Mouse (Mus musculus) intestine, embryonic 15.5 days (tissue): ENCODE results near the gene Sowaha. TPM values are rescaled to one million over a fixed set of nuclear protein-coding genes. Genes with fewer than 3 reads are reported as not detected.

Experiments
- ATAC-seq: fragments of 200-750 bp; cut with Nextera tagmentation; 2 replicates; pipeline ENCODE4 v1.8.0; 2017; ENCODE audit warnings: moderate TSS enrichment, moderate library complexity
- H3K27ac ChIP-seq: fragments of 300-500 bp; sonication (generic); 2 replicates; pipeline ENCODE4 v1.5.1; 2015; ENCODE audit warnings: mild to moderate bottlenecking, inconsistent platforms
- H3K27me3 ChIP-seq: fragments of 300-500 bp; sonication (generic); replicated peaks from 2 replicates; pipeline ENCODE4 v1.6.1; 2015; ENCODE audit warnings: inconsistent platforms
- H3K36me3 ChIP-seq: fragments of 300-500 bp; sonication (generic); 2 replicates; pipeline ENCODE4 v1.6.1; 2015; ENCODE audit warnings: inconsistent platforms
- H3K4me1 ChIP-seq: fragments of 300-500 bp; sonication (generic); replicated peaks from 2 replicates; pipeline ENCODE4 v1.6.1; 2015; ENCODE audit warnings: inconsistent platforms
- H3K4me2 ChIP-seq: fragments of 300-500 bp; sonication (generic); replicated peaks from 2 replicates; pipeline ENCODE4 v1.6.1; 2015; ENCODE audit warnings: mild to moderate bottlenecking, inconsistent platforms
- H3K4me3 ChIP-seq: fragments of 300-500 bp; sonication (generic); replicated peaks from 2 replicates; pipeline ENCODE4 v1.5.1; 2015; ENCODE audit warnings: inconsistent platforms
- H3K9ac ChIP-seq: fragments of 300-500 bp; sonication (generic); 2 replicates; pipeline ENCODE4 v1.6.1; 2015; ENCODE audit warnings: inconsistent platforms
- H3K9me3 ChIP-seq: fragments of 300-500 bp; sonication (generic); 2 replicates; pipeline ENCODE4 v1.6.1; 2016; ENCODE audit warnings: inconsistent platforms
- WGBS: fragments of 180-500 bp; shearing (Covaris S2); methylation state at CpG from one replicate; pipeline ENCODE4 v1.1.7; 2015; 5-methylcytosine and 5-hydroxymethylcytosine counted together
- polyA plus RNA-seq: library from polyadenylated mRNA; unstranded; fragments of >200 nt; fragmentation: Nextera tagmentation; extraction: Ambion mirVana; gene quantifications from 2 replicates; pipeline ENCODE4 v1.2.1, GENCODE M21; 2015

Sowaha gene
- polyA plus RNA-seq, 1 experiment from 2014 or later, result 0.57 TPM

- H3K4me1 ChIP-seq, result 0 out of 2 replicates have a peak, but pooled peaks cover 4% of the 10 kb centered on the region
- no peak overlapping the region for H3K9ac ChIP-seq
- no peaks in the 10 kb centered on the region for H3K36me3 ChIP-seq
- no peak overlapping the region for H3K4me2 ChIP-seq
- no peak for ATAC-seq
- H3K9me3 ChIP-seq, result no peaks in the 10 kb centered on the region
- no peaks in the 10 kb centered on the region for H3K27me3 ChIP-seq
- no peak overlapping the region for H3K4me3 ChIP-seq
- 61% methylated on average over 13 of the region's 13 CpGs for WGBS
- no peak overlapping the region for H3K27ac ChIP-seq
These were observed 34.5 kb downstream of the Sowaha start for GRCm38 (mm10) chr11:53445562-53445961.

GRCm38 (mm10) chr11:53443861-53444260 is 36.2 kb downstream of the Sowaha start:
- Histone ChIP-seq H3K9ac (no peak overlapping the region), H3K4me1 (no peaks in the 10 kb centered on the region), H3K9me3 (no peaks in the 10 kb centered on the region), H3K36me3 (no peaks in the 10 kb centered on the region), H3K27ac (no peak overlapping the region), H3K4me2 (no peak overlapping the region), H3K4me3 (no peak overlapping the region), H3K27me3 (no peaks in the 10 kb centered on the region)
- 34% methylated on average over 6 of the region's 6 CpGs for WGBS
- 0 out of 2 replicates have a peak, but pooled peaks have one; percentile 42 for ATAC-seq

DNA sequence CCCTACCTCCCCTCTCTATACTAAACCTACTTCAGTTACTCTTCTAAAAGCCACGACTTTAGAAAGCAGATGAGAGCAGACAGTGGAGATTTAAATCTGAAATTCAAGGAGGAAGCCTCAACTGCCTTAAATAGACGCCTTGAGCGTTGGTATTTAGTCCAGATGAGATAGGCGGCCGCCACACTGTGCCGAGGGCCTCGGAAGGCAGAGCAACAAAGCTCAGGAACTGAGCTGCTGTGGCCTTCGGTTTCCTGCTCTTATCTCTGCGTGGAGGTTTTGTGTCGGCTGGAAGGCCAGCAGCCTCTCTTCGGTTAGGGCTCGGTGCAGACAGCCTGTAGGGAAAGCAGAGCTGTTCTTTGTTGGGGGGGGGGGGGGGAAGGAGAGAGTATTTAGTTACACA is 38.2 kb downstream of the Sowaha start:
- no peak overlapping the region for H3K27ac ChIP-seq
- 24% methylated on average over 12 of the region's 12 CpGs for WGBS
- H3K27me3 ChIP-seq, result no peaks in the 10 kb centered on the region
- H3K36me3 ChIP-seq, result no peaks in the 10 kb centered on the region
- no peak overlapping the region for H3K4me3 ChIP-seq
- ATAC-seq, result 0 out of 2 replicates have a peak, but pooled peaks have one; percentile 51
- H3K9me3 ChIP-seq, result no peaks in the 10 kb centered on the region
- H3K4me2 ChIP-seq, result no peak overlapping the region
- no peaks in the 10 kb centered on the region for H3K4me1 ChIP-seq
- no peak overlapping the region for H3K9ac ChIP-seq

DNA sequence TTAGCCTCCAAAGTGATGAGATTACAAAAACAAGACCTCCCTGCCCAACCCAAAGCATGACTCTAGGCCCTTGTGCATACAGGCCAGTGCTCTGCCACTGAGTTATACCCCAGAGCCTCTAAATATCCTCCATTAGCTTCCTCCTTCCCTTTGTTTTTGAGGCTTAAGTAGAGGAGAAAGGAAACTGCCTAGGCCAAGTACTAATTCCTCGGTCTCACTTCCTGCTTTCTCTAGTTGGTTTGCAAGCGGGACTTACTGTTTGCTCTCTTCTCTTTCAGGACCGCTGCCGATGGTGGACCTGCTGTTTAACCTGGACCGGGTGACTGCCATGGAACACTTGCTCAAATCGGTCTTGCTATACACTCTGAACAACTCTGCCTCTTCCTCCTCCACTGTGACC is 43.7 kb downstream of the Sowaha start:
- WGBS, result 84% methylated on average over 6 of the region's 6 CpGs
- no peak overlapping the region for H3K9ac ChIP-seq
- no peaks in the 10 kb centered on the region for H3K27me3 ChIP-seq
- no peaks in the 10 kb centered on the region for H3K9me3 ChIP-seq
- H3K4me1 ChIP-seq, result peaks cover 2% of the 10 kb centered on the region; the same call in 1 of the 2 replicates
- H3K4me2 ChIP-seq, result no peak overlapping the region
- ATAC-seq, result no peak
- no peak overlapping the region for H3K27ac ChIP-seq
- H3K36me3 ChIP-seq, result no peaks in the 10 kb centered on the region
- no peak overlapping the region for H3K4me3 ChIP-seq

DNA sequence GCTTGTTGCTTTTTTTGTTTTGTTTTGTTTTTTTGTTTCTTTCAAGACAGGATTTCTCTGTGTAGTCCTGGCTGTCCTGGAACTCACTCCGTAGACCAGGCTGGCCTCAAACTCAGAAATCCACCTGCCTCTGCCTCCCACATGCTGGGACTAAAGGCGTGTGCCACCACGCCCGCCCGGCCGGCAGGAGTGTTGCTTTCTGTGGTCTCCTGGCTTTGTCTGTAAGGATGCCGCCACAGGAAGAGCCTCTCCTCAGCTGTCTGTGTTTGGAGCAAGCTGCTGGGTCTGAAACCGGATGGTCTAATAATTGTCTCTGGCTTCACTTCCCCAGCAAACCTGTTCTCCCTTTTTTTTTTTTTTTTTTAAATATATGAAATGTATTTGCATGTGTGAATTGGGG is 44.6 kb downstream of the Sowaha start:
- ATAC-seq, result no peak
- H3K9me3 ChIP-seq, result no peaks in the 10 kb centered on the region
- H3K4me1 ChIP-seq, result peaks cover 3% of the 10 kb centered on the region; the same call in 1 of the 2 replicates
- WGBS, result 79% methylated on average over 8 of the region's 8 CpGs
- H3K27ac ChIP-seq, result no peak overlapping the region
- H3K4me2 ChIP-seq, result no peak overlapping the region
- H3K9ac ChIP-seq, result no peak overlapping the region
- no peak overlapping the region for H3K4me3 ChIP-seq
- H3K27me3 ChIP-seq, result no peaks in the 10 kb centered on the region
- no peaks in the 10 kb centered on the region for H3K36me3 ChIP-seq

DNA sequence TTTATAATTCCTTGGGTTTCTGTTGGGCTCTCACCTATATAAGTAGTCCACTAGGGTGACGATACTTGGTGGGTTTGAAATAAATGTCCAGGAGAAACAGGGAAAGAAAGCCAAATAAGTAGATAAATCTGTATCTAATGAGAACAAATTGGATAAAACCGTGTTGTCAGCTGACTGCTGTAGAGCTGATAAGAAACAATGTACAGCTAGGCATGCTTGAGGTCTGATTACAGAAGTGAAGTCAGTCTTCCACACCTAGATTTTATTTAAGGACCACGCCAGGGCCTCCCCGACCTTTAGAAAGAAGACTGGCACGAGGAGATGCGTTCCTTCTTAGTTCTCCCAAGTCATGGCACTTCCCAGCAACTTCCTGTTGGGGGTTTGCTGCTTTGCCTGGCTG is 47.0 kb downstream of the Sowaha start:
- peaks cover 8% of the 10 kb centered on the region; the same call in 1 of the 2 replicates for H3K4me1 ChIP-seq
- no peak overlapping the region for H3K4me3 ChIP-seq
- ATAC-seq, result no peak
- no peaks in the 10 kb centered on the region for H3K27me3 ChIP-seq
- peaks cover 9% of the 10 kb centered on the region; the same call in 1 of the 2 replicates for H3K36me3 ChIP-seq
- 61% methylated on average over 6 of the region's 6 CpGs for WGBS
- no peak overlapping the region for H3K9ac ChIP-seq
- H3K27ac ChIP-seq, result no peak overlapping the region
- H3K9me3 ChIP-seq, result no peaks in the 10 kb centered on the region
- no peak overlapping the region for H3K4me2 ChIP-seq

- H3K27me3 ChIP-seq, result no peaks in the 10 kb centered on the region
- peak overlapping the region; percentile 68 for H3K27ac ChIP-seq
- peak overlapping the region; percentile 78 for H3K4me2 ChIP-seq
- H3K4me3 ChIP-seq, result peak overlapping the region; percentile 90
- peaks cover 8% of the 10 kb centered on the region; the same call in 1 of the 2 replicates for H3K4me1 ChIP-seq
- peaks cover 9% of the 10 kb centered on the region; the same call in 1 of the 2 replicates for H3K36me3 ChIP-seq
- peak; percentile 53 for ATAC-seq
- H3K9me3 ChIP-seq, result no peaks in the 10 kb centered on the region
- 0 out of 2 replicates have a peak overlapping the region, but pooled peaks have one; percentile 9 for H3K9ac ChIP-seq
- WGBS, result 10% methylated on average over 9 of the region's 9 CpGs
These were observed 48.6 kb downstream of the Sowaha start for GRCm38 (mm10) chr11:53431347-53432056.

GRCm38 (mm10) chr11:53430670-53431346 is 49.3 kb downstream of the Sowaha start, which contains the start of the genes Uqcrq and Gdf9:
TSS of gene Uqcrq (minus strand) at chr11:53430831.
TSS of gene Gdf9 (plus strand) at chr11:53431023.
- WGBS, result under 1% methylated on average over 44 of the region's 44 CpGs
- peaks cover 8% of the 10 kb centered on the region; the same call in 1 of the 2 replicates for H3K4me1 ChIP-seq
- H3K9me3 ChIP-seq, result no peaks in the 10 kb centered on the region
- H3K36me3 ChIP-seq, result peaks cover 9% of the 10 kb centered on the region; the same call in 1 of the 2 replicates
- ATAC-seq, result peak; percentile 96
- H3K27me3 ChIP-seq, result no peaks in the 10 kb centered on the region
- peak within 1 kb of the TSS; percentile 91 for H3K9ac ChIP-seq
- peak within 1 kb of the TSS; percentile 90 for H3K4me3 ChIP-seq
- peak within 1 kb of the TSS; percentile 78 for H3K4me2 ChIP-seq
- H3K27ac ChIP-seq, result peak within 1 kb of the TSS; percentile 85

DNA sequence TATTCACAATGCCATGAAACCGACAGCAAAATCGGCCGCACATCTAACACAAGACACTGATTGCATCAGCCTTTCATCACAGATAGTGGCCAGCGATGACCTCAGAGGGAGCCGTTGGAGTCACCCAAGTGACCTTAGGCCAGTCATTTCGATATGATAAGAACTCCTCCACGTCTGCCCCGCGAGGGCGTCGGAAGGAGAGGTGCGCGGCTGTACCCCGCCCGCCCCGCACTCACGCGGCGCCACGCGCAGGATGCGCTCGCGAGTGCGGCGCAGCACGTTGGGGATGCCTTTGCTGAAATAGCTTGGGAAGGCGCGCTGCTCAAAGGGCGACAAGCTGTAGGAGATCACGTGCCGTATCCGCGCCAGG is 49.8 kb downstream of the Sowaha start:
- Histone ChIP-seq H3K27me3 (no peaks in the 10 kb centered on the region), H3K9ac (peak overlapping the region; percentile 91), H3K4me1 (peaks cover 8% of the 10 kb centered on the region; the same call in 1 of the 2 replicates), H3K4me2 (peak overlapping the region; percentile 78), H3K9me3 (no peaks in the 10 kb centered on the region), H3K4me3 (peak overlapping the region; percentile 90), H3K27ac (peak overlapping the region; percentile 85), H3K36me3 (peaks cover 9% of the 10 kb centered on the region; the same call in 1 of the 2 replicates)
- WGBS, result under 1% methylated on average over 34 of the region's 34 CpGs
- ATAC-seq, result no peak

DNA sequence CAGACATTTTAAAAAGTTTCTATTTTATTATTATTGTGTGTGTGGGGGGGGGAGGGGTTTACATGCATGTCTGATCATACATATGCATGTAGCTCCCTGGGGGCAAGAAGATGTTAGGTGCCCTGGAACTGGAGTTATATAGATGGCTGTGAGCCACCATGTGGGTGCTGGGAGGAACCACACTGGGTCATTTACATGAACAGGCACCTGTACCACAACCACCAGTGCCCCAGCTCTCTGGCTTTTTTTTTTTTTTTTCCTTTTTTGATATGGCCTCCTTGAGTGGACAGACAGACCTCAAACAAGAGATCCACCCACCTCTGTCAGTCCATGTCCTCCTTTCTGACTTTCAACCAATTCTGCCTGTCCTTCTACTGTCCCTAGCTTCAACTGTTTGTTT is 50.9 kb downstream of the Sowaha start:
- no peak for ATAC-seq
- peaks cover 9% of the 10 kb centered on the region; the same call in 1 of the 2 replicates for H3K36me3 ChIP-seq
- no peaks in the 10 kb centered on the region for H3K9me3 ChIP-seq
- peaks cover 8% of the 10 kb centered on the region; the same call in 1 of the 2 replicates for H3K4me1 ChIP-seq
- H3K27ac ChIP-seq, result no peak overlapping the region
- H3K9ac ChIP-seq, result no peak overlapping the region
- peak overlapping the region; percentile 90; the same call in 1 of the 2 replicates for H3K4me3 ChIP-seq
- peak overlapping the region; percentile 78 for H3K4me2 ChIP-seq
- H3K27me3 ChIP-seq, result no peaks in the 10 kb centered on the region

DNA sequence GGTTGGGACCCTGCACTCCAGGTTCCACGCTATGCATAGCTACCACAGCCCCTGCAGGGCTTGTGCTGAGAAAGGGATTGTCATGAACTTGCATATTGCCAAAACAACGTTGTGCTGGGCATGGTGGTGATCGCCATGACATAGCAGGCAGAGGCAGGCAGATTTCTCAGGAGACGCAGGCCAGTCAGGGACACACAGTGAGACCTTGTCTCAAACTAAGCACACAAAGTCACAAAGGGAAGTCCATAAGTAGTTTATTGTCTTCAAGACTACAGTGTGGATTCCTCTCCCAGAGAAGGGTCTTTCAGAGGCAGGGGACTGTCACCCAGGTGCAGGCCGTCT is 51.4 kb downstream of the Sowaha start:
- Histone ChIP-seq H3K27ac (no peak overlapping the region), H3K27me3 (no peaks in the 10 kb centered on the region), H3K4me1 (peaks cover 8% of the 10 kb centered on the region; the same call in 1 of the 2 replicates), H3K9ac (no peak overlapping the region), H3K36me3 (peaks cover 9% of the 10 kb centered on the region; the same call in 1 of the 2 replicates), H3K9me3 (no peaks in the 10 kb centered on the region), H3K4me3 (no peak overlapping the region), H3K4me2 (no peak overlapping the region)
- WGBS, result 97% methylated on average over 5 of the region's 5 CpGs
- no peak for ATAC-seq

- ATAC-seq, result no peak
- Histone ChIP-seq H3K9me3 (no peaks in the 10 kb centered on the region), H3K27me3 (no peaks in the 10 kb centered on the region), H3K9ac (no peak overlapping the region), H3K4me1 (peaks cover 8% of the 10 kb centered on the region; the same call in 1 of the 2 replicates), H3K4me3 (no peak overlapping the region), H3K27ac (no peak overlapping the region), H3K4me2 (no peak overlapping the region), H3K36me3 (peaks cover 9% of the 10 kb centered on the region; the same call in 1 of the 2 replicates)
- 87% methylated on average over 3 of the region's 3 CpGs for WGBS
These were observed 51.9 kb downstream of the Sowaha start for GRCm38 (mm10) chr11:53427993-53428715.
